Mouse (Mus musculus) thymus, postnatal 4 days (tissue): Measurements from ENCODE around the gene Fer.
"Not testable (repeated sequence)": the region's sequence is repeated elsewhere in the genome, so short reads cannot be mapped to it uniquely, and the experiment has no call there.

Source experiments
- DNase-seq: peaks from one replicate; pipeline ENCODE4 v3.0.0; 2021

Gene Fer

DNA sequence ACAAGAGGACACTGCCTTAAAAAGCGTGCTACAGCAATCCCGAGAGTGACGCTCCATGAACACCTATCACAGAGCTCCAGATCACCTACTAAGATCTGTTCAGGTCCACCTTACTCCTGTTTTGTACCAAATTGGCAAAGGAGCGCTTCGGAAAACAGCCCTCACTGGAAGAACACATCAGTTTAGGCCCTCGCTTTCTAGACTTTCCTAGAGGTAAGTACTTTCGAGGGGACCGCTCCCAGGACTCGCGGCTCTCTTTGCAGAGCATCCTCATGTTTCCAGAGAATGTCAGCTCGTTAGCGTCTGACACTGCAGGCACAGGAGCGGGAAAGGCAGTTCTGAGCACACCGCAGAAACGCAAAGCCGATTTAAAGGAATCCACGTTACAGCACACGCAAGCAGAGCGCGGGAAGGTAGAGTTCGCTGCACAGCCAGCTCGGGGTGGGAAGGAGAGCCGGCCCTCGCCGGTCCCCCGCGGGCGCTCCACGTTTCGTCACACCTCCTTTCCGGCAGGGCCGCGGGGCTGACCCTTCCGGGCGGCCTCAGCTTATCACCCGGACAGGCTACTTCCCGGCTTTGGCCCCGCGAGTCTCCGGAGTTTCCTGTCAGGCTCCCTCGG, at the start of gene Fer:
Gene Fer, plus strand, starts transcription at position 51 of the 619 bp plus-strand sequence.
- DNase-seq: peak; percentile 4

DNA sequence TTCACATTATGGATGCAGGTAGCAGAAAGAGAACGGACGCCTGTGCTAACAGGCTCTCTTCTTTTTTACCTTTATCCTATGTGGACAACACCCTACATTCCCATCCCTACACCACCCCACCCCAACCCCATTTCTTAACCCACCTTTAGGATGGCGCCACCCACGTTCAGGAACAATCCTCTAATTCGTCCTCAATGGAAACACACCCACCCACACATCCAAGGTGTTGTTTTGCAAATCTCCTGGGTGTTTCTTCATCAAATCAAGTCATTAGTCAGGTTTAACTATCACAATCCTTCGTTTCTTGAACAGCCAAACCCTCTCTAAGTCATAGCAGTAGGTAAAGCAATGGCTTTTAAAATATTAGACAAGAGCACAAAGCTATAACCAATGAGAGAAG, 49.3 kb upstream of the Fer start:
- no peak for DNase-seq

DNA sequence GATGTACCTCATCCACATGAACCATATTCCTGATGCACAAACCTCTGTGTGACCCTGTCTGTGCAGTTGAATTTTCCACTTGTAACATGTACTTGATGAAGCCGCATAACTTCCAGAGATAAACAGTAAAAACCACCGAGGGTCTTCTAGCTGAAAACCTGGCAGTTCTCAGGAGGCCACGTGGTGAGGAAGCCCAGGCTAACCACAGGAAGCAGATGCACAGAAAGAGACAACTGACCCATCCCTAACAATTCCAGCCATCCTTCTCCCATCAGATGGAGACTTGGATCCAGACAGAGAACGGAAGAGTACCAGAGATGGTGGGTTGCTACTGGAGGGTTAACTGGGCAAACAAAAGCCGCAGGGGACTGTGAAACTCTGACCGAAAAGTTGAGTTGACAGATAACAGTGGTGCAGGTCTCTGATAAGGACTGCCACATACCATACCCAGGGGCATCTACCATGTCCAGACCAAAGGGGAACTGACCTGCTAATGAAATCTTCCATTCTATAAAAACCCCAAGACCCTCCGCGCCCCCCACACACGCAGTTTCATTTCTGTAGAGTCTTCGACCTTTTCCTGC, 44.3 kb upstream of the Fer start:
- DNase-seq: no peak

DNA sequence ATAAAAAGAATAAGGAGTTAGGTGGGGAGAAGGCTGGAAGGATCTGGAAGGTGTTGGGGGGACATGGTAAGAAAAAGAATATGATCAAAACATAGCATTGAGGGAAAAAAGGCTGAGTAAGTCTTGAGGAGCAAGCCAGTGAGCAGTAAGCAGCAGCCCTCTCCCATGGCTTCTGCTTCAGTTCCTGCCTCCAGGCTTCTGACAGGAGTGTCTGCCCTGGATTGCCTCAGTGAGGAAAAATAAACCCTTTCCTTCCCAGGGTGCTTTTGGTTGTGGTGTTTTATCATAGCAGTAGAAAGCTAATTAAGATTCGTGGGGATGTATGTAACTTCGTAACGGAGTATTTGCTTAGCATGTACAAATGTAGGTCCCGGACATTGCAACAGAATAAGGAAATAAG, 38.7 kb upstream of the Fer start:
- DNase-seq: no peak

DNA sequence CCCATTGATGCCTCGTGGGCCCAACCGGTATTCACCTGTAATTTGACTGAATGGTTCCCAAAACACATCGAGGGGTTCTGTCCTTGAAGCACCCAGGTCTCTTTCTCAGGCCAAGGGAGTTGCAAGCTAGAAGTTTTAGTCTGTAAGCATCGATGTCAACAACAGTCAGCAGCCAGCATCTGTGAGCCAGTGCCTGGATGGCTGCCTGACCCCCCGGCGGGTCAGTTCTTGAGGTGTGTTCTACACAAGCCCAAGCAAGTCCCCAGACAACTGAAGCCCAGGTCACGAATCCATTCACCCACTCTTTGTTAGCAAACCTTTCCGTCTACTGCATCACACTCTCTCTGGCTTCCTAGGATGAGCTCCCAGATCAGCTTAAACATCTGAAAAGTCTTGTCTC, 36.7 kb upstream of the Fer start:
- DNase-seq: no peak

DNA sequence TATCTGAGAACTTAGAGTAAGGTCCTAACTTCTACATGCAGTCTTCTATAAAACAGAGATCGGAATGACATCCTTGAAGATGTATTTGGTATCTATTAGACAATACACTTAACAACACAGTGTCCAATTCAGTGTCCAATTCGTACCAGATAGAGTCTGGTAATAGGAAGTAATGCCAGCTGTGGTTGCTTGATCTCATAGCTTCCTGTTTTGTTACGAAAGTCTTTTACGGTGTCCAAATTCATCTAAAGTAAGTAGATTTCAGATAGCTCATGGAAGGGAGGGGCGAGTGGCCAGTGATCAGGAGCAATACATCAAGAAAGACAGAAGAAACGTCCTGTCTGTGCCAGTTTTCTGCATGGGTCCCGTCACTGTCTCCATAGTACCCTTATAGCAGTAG, 36.1 kb upstream of the Fer start:
- DNase-seq: no peak

DNA sequence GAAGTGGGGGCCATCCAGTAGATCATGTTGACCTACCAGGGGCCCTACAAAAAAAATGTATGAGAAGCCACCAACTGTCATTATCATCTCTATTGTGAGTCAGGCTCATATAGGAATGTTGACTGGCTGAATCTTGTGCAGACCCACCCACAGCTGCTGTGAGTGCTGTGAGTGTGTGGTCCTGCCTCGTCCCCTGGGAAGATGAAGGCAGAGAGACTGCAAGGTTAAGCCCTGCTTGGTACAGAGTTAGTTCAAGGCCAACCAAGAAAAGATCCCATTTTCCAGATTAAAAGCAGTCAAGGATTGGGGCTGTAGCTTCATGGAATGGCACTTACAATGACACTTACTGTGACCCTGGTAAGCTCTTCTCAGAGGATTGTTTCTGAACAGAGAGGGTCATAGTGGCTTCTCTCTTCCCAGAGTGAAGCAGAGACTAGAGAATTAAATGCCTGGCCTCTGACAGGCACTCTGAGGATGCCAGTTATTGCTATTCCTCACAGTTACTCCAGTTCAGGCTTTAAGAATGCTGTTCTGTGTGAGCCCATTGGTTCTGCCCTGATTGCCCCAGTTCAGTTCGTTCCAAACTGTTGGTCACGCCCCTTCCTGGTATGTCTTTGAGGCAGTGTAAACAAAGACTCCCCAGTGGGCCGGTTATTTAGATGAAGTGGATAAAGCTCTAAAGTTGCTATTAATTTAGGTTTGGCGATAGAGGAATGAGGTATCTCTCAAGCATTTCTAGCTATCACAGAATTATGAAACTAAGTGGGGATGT, 34.1 kb upstream of the Fer start:
- DNase-seq: no peak

DNA sequence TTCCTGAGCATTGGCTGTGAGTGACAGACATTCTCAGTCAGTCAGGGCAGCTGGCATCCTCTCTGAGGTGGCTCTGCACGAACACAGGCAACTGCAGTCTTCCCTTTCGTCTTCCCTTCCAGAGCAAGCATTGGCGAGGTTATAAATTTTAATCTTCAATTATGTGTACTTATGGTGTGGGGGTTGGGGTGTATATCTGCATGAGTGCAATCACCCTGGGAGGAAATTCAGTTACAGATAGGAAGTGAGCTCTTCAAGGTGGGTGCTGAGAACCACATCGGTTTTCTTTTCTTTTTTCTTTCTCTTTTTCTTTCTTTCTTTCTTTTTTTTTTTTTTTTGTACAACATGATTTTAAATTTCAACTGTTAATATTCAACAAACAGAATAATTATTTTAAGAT, 31.3 kb upstream of the Fer start:
- DNase-seq: no peak

DNA sequence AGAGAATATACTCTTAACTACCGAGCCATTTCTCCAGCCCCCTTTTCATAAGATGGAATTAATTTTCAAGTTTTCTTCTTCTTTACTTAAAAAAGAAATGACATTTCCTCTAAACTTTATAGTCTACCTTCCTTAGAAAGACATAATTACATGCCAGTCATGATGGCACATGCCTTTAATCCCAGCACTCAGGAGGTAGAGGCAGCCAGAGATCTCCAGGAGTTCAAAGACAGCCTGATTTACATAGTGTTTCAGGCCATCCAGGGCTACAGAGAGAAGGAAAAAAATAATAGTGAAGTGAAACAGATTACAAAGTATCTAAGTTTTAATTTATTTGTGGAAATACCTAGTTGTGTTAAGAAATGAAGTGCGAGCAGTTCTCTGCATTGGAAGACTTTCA, 26.6 kb upstream of the Fer start:
- no peak for DNase-seq

DNA sequence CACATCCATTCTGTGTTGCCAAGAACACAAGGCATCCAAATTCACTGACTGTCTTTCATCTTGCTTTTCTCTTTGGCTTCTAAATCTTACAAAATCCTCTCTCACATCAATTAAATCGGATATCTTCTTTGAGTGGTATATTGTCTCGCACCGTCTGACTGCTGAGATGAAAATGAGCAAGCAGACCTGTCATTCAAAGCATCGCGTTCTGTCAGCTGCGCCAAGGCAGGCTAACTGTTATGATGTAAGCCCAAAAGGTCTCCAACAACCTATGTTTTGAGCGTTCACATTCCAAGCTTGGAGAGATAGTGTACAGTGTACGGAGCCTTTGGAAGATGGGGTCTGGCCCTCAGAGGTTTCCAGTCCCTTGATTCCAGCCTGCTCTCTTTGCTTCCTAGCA, 26.2 kb upstream of the Fer start:
- no peak for DNase-seq

DNA sequence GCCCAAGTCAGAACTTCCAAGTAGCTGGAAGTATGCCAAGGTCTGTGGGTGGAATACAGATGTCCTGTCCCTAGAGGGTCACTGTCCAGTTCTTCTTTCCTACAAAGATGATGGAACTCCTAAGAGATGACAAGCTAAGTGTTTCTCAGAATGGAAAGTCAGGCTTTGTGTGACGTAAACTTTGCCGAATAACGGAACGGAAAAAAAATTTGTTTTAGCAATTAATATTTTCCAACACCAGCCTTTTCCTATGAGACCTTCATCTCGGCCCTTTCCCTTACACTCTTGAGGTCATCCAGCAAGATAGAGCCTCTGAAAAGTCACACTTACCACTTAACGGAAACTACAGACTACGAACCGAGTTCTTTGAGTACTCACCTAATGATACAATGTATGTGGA, 24.7 kb upstream of the Fer start:
- no peak for DNase-seq

DNA sequence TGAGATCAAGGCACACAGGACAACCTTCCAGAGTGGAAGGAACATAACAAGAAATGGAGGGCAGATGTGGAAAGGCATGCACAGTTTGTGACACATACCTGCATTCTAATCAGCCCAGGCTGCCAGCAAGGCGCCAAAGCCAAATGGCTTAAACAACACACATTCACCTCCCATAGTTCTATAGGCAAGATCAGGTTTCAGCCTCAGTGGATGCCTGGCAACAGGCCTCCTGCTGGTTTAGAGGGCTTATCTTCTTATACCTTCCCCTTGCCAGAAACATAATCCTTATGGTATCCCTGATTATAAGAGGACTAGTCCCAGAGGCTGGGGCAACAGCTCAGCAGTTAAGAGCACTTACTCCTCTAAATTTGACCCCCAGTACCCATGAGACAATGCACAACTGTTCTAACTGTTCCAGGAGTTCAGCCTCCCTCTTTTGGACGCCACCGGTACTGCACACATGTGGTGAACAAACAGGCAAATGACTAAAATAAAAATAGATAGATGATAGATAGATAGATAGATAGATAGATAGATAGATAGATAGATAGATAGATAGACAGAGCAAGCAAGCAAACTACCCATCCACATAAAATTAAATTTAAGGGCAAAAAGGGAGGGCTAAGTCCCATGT, 23.1 kb upstream of the Fer start:
- DNase-seq: peak; percentile 11

DNA sequence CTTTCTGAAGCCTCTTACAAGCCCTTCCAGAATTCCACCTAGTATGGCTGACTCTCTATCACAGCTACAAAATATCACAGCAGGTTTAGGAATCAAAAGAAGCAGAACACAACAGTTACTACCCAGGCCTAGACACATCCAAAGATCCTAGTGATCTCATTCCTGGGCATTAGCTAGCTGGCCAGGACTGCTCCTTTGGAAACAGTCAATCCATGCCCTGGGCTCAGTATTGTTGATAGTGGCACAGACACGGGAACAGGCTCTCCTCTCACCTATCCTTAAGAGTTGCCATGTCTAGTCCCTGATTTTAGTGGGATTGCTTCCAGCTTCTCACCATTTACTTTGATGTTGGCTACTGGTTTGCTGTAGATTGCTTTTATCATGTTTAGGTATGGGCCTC, 20.6 kb upstream of the Fer start:
- DNase-seq: no peak

DNA sequence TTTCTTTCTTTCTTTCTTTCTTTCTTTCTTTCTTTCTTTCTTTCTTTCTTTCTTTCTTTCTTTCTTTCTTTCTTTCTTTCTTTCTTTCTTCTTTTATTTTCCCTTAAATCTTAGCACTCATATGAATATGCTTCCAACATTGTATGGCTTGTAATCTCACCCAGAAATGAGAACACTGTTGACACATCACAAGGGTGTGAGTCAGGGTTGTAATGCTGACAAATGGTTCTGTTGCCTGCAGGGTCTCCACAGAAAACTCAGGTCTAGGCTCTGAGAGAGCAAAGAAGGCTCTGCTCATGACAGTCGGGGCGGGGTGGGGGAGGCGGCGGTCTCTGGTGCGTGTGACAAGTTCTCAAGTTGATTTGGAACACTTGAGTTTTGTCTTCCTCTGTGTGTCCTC, 17.9 kb upstream of the Fer start:
- no peak for DNase-seq

DNA sequence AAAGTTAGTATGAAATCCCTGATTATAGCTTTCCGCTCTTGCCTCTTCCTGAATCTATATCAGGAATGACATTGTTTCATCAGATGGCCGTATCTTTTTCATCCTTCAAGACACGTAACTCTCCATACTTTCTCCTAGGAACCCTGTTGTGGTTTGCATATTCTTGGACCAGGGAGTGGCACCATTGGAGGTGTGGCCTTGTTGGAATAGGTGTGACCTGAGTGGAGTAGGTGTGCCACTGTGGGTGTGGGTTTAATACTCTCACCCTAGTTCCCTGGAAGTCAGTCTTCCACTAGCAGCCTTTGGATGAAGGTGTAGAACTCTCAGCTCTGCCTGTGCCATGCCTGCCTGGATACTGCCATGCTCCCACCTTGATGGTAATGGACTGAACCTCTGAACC, 17.1 kb upstream of the Fer start:
- DNase-seq: not testable (repeated sequence)

DNA sequence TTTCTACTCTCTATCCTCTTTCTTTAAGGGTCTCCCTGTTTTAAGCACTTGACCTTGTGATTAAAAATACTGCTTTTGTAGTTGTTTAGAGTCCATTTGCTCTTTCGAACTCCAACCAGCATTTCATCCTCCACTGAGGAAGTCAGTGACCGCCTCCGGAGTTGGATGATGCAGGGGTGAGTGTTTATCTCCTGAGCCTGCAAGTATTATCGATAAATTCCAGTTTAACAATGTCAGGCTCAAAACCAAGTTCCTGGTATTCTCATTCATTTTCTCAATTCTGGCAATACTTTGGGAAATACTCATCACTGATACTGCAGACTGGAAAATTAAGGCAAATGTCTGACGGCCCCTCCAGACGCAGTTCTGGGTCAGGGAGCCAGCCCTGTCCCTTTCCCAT, 13.7 kb upstream of the Fer start:
- no peak for DNase-seq

DNA sequence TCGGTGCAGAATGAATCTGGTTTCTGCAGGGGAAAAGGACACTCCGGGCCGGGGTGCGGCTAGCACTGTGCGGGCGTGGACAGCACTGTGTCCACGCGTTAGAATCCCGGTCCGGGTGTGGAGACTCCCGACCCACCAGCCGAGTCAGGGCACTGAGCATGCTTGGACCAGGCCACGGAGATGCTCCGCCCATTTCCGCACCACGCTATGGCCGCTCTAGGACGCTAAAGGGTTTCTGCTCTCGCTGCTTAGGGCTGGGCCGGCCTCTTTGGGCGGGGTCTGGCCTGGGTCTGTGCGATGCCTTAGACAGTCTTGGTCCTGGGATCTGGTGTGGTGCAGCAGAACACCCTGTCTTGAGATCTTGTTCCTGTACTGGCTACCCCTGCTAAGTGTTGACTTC, 13.3 kb upstream of the Fer start:
- peak; percentile 27 for DNase-seq

DNA sequence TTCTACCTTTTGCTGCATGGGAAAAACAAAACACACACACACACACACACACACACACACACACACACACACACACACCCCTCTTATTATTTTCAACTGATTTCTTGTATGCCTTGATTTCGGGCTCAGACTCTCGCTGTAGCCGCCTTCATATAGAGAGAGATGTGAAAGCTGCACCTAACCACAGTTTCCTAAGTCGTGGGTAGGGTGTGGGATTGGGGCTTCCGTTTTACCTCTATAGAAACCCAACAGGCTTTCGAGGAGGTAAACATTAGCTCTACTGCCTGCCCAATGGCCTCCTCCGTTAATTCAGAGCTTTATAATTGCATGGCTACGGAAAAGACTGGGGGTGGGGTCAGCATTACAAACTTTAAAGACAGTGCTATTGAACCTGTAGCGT, 12.8 kb upstream of the Fer start:
- DNase-seq: peak; percentile 7

DNA sequence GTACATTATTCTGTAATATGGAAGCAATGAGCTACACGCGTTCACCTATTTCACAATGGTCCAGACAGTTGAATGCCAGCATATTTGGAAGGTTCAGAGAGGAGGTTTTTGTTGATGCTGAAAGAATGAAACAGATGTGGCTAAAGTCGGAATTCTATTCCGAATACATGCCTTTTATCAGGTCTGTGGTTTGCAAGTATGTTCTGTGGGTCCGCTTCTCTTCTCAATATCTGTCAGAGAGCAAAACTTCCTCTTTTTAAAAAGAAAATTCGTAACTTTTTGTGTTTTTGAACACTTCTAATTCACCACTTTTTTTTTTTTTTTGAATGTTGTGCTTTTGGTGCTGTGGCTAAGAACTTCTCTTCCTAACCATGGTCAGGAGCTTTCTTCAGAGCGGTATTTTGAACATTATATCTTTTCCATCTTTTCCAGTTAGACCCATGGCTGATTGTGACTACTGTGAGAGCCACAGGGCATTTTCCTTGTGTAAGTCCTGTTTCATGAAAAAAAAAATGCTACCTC, 5.8 kb upstream of the Fer start:
- DNase-seq: no peak

DNA sequence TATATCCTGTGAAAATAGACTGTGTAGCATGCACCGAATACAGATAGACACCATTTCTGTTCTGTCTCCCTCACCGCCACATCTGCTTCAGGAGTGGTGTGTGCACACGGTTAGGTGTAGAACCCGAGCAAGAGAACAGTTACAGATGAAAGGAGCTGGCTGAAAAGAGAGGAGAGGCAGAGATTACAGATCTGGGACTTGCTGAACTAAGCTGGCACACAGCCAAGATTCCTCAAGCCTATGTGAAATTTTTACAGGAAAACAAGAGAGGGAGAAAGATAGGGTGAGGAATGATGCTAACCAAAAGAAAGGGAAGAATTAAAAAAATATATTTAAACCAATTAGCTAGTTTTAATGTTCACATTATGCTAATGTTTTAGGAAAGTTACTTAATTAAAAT, 1.9 kb upstream of the Fer start:
- DNase-seq: no peak

DNA sequence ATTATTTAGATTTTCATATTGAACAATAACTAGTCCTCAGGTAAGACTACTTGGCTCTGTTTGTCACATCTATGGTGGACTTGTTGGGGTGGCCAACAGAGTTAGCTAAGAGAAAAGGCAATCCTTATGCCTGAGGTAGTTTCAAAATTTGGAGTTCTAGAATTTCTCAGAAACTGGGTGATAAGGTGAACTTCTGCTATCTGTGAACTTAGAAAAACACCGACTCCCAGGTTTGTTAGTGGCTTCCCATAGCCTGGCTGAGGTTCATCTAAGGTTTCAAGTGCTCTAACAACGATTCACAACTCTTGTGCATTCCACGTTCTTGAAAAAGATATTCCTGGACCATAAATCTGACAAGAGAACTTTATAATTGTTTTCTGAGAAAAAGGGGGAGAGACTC, 463 bp upstream of the Fer start:
- DNase-seq: no peak

DNA sequence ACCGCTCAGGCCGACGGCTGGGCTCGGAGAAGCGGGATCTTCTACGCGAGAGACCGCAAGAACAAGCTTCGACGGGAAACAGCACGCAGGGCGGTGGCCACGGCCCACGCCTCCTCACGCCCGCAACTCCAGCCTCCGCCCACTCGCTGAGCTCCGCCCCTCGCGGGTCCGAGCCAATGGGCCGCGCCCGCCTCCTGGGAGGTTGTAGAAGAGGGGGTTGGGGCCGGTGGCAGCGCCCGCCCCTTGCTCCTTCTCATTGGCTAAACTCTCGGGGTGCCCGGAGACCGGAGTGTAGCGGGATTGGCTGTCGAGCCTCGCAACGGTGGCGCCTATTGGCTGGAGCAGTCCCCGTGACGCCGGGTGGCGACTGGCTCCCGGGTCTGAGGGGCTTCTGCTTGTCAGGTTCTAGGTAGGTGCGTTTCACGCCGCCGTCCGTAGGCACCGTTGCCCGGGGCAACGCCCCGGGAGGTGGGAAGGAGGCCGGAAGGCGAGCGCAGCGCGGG, 836 bp downstream of the Fer start, which contains the start of gene A930002H24Rik:
Gene A930002H24Rik, minus strand, starts transcription at position 145 of the 503 bp plus-strand sequence.
- peak; percentile 90 for DNase-seq

DNA sequence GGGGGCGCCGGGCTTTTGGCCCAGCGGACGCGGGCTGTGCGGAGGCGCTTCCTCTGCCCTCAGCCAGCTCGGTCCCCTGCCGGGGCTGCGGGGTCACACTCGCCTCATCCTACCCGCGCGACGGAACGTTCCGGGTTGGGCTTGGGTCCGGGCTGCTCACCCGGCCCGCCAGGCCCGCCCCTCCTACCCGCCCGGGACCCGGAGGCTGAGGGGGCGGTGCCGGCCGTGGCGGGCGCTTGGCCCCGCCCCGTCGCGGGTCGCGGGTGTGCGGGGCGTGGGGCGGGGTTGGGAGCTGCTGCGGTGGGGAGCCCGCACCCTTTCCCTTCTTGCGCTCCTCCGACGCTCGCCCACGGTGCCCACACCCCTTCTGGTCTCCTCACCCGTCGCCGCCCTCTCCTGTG, 1.3 kb downstream of the Fer start:
- DNase-seq: no peak

DNA sequence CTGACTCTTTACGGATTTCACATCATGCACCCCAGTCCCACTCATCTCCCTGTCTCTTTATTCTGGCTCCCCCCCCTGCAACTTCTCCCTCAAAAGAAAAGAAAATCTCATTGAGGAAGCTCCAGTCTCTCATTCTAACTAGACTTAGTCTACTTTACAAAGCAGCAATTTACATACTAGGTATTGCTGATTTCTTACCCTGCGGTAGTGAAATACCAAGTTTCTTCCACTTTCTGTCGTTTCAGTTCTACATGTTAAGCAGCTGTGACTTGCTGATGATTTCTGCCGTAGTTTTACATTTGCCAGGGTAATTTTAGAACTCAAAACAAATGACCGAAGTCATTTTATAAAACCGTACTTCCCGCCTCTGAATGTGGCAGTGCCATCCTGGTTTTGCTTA, 8.9 kb downstream of the Fer start:
- no peak for DNase-seq
